Mouse (Mus musculus): Measurements from ENCODE around the gene Gm21833. TPM values are rescaled to one million over a fixed set of nuclear protein-coding genes. Genes with fewer than 3 reads are reported as not detected.
"Not testable (repeated sequence)": the region's sequence is repeated elsewhere in the genome, so short reads cannot be mapped to it uniquely, and the experiment has no call there.

Gm21833 gene
- not detected in 2 replicates for polyA plus RNA-seq (2012; rRNA removed)

- not testable (repeated sequence) for H3K36me3 ChIP-seq (ENCODE audit: control insufficient read depth, insufficient read depth, low read length); H3K27me3 ChIP-seq (ENCODE audit: control insufficient read depth, insufficient read depth, low read length); H3K27ac ChIP-seq (ENCODE audit: control insufficient read depth, insufficient read depth, low read depth, low read length); H3K4me1 ChIP-seq (ENCODE audit: control insufficient read depth, insufficient read depth, low read length); H3K4me3 ChIP-seq (ENCODE audit: control insufficient read depth, low read depth, low read length)
Measured at GRCm38 (mm10) chr16:82828082-82828481, at the start of gene Gm21833. Gm21833 (plus strand) TSS chr16:82828382.

DNA sequence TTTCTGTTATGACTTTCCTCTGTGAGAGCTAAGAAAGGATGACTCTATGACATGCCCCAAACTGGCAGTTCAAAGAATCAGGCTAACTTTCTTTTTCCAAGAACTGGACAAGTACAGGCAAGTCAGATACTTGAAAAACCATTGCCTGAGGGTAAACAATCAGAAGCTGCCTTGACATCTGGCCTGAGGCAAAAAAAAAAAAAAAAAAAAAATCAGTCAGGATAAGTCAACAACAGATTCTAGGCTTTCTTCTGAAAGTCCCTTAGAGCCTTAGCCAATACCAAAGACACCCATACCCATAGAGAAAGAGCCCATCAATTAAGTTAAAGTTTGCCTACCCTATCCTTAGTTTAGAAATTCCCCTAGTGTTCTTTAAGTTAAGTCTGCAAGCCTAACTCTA is 38.7 kb upstream of the Gm21833 start:
- Histone ChIP-seq H3K27me3 (ENCODE audit: control insufficient read depth, insufficient read depth, low read length) (no peaks in the 10 kb centered on the region), H3K36me3 (ENCODE audit: control insufficient read depth, insufficient read depth, low read length) (no peaks in the 10 kb centered on the region), H3K27ac (ENCODE audit: control insufficient read depth, insufficient read depth, low read depth, low read length) (no peak overlapping the region), H3K4me3 (ENCODE audit: control insufficient read depth, low read depth, low read length) (no peak overlapping the region), H3K4me1 (ENCODE audit: control insufficient read depth, insufficient read depth, low read length) (no peaks in the 10 kb centered on the region)
- TF ChIP-seq CTCF (IDR thresholded peaks at IDR 0.05; ENCODE audit: control insufficient read depth, insufficient read depth, insufficient replicate concordance, low read depth, low read length) (no peak), POLR2A (IDR thresholded peaks at IDR 0.05; ENCODE audit: control insufficient read depth, low read depth, low read length) (no peak)

- Histone ChIP-seq H3K36me3 (ENCODE audit: control insufficient read depth, insufficient read depth, low read length) (no peaks in the 10 kb centered on the region), H3K4me3 (ENCODE audit: control insufficient read depth, low read depth, low read length) (no peak overlapping the region), H3K27me3 (ENCODE audit: control insufficient read depth, insufficient read depth, low read length) (no peaks in the 10 kb centered on the region), H3K4me1 (ENCODE audit: control insufficient read depth, insufficient read depth, low read length) (no peaks in the 10 kb centered on the region), H3K27ac (ENCODE audit: control insufficient read depth, insufficient read depth, low read depth, low read length) (no peak overlapping the region)
- TF ChIP-seq CTCF (IDR thresholded peaks at IDR 0.05; ENCODE audit: control insufficient read depth, insufficient read depth, insufficient replicate concordance, low read depth, low read length) (no peak), POLR2A (IDR thresholded peaks at IDR 0.05; ENCODE audit: control insufficient read depth, low read depth, low read length) (no peak)
Measured at GRCm38 (mm10) chr16:82796489-82796888, 31.7 kb upstream of the Gm21833 start.

DNA sequence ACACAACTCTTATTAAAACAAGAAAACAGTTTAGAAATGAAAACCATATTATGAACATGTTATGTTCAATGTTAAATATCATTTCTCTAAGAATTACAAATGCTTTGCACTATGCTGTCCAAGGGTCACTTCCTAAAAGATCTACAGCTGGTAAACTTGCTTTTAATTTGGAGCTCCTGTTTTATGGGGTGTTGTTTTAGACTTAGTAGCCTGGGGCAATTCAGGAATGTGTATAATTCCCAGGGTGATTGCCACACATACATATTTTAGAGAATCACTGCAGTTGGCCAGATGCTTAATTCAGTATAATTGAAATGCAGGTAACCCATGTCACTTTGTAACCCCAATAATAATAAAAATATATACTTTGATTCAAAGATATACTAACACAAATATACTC is 12.9 kb upstream of the Gm21833 start:
- H3K4me3 ChIP-seq (ENCODE audit: control insufficient read depth, low read depth, low read length) = no peak overlapping the region
- no peaks in the 10 kb centered on the region for H3K27me3 ChIP-seq (ENCODE audit: control insufficient read depth, insufficient read depth, low read length)
- H3K27ac ChIP-seq (ENCODE audit: control insufficient read depth, insufficient read depth, low read depth, low read length) = no peak overlapping the region
- TF ChIP-seq POLR2A (IDR thresholded peaks at IDR 0.05; ENCODE audit: control insufficient read depth, low read depth, low read length) (no peak), CTCF (IDR thresholded peaks at IDR 0.05; ENCODE audit: control insufficient read depth, insufficient read depth, insufficient replicate concordance, low read depth, low read length) (no peak)
- H3K36me3 ChIP-seq (ENCODE audit: control insufficient read depth, insufficient read depth, low read length) = no peaks in the 10 kb centered on the region
- no peaks in the 10 kb centered on the region for H3K4me1 ChIP-seq (ENCODE audit: control insufficient read depth, insufficient read depth, low read length)

- Histone ChIP-seq H3K4me1 (ENCODE audit: control insufficient read depth, insufficient read depth, low read length) (no peaks in the 10 kb centered on the region), H3K36me3 (ENCODE audit: control insufficient read depth, insufficient read depth, low read length) (no peaks in the 10 kb centered on the region), H3K27ac (ENCODE audit: control insufficient read depth, insufficient read depth, low read depth, low read length) (no peak overlapping the region), H3K27me3 (ENCODE audit: control insufficient read depth, insufficient read depth, low read length) (no peaks in the 10 kb centered on the region), H3K4me3 (ENCODE audit: control insufficient read depth, low read depth, low read length) (no peak overlapping the region)
- TF ChIP-seq CTCF (IDR thresholded peaks at IDR 0.05; ENCODE audit: control insufficient read depth, insufficient read depth, insufficient replicate concordance, low read depth, low read length) (no peak), POLR2A (IDR thresholded peaks at IDR 0.05; ENCODE audit: control insufficient read depth, low read depth, low read length) (no peak)
Measured at GRCm38 (mm10) chr16:82816615-82817014, 11.6 kb upstream of the Gm21833 start.

GRCm38 (mm10) chr16:82855752-82856151 is 27.6 kb downstream of the Gm21833 start:
- H3K4me1 ChIP-seq (ENCODE audit: control insufficient read depth, insufficient read depth, low read length) = no peaks in the 10 kb centered on the region
- no peak overlapping the region for H3K27ac ChIP-seq (ENCODE audit: control insufficient read depth, insufficient read depth, low read depth, low read length)
- no peaks in the 10 kb centered on the region for H3K36me3 ChIP-seq (ENCODE audit: control insufficient read depth, insufficient read depth, low read length)
- TF ChIP-seq POLR2A (IDR thresholded peaks at IDR 0.05; ENCODE audit: control insufficient read depth, low read depth, low read length) = no peak
- no peak for TF ChIP-seq CTCF (IDR thresholded peaks at IDR 0.05; ENCODE audit: control insufficient read depth, insufficient read depth, insufficient replicate concordance, low read depth, low read length)
- H3K4me3 ChIP-seq (ENCODE audit: control insufficient read depth, low read depth, low read length) = no peak overlapping the region
- H3K27me3 ChIP-seq (ENCODE audit: control insufficient read depth, insufficient read depth, low read length) = no peaks in the 10 kb centered on the region

DNA sequence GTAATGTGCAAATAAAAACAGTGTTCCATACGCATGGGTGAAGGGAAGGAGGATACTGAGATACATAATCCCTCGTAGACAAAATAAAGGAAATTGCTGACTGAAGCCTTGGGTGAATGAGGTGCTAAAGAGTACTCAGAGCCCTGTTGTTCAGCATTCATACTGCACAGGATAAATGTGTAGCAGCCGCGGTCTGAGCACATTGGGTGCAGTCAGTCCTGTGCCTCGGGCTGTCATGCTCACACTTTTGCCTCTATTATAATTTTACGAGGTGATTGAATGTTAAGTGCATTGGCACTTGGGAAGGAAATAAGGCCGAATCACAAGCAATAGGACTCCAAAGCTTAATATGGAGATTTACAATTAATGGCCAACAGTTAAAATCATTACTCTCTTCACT is 36.4 kb downstream of the Gm21833 start:
- TF ChIP-seq CTCF (IDR thresholded peaks at IDR 0.05; ENCODE audit: control insufficient read depth, insufficient read depth, insufficient replicate concordance, low read depth, low read length) = no peak
- no peak for TF ChIP-seq POLR2A (IDR thresholded peaks at IDR 0.05; ENCODE audit: control insufficient read depth, low read depth, low read length)
- no peaks in the 10 kb centered on the region for H3K27me3 ChIP-seq (ENCODE audit: control insufficient read depth, insufficient read depth, low read length)
- no peaks in the 10 kb centered on the region for H3K4me1 ChIP-seq (ENCODE audit: control insufficient read depth, insufficient read depth, low read length)
- H3K27ac ChIP-seq (ENCODE audit: control insufficient read depth, insufficient read depth, low read depth, low read length) = no peak overlapping the region
- H3K36me3 ChIP-seq (ENCODE audit: control insufficient read depth, insufficient read depth, low read length) = no peaks in the 10 kb centered on the region
- H3K4me3 ChIP-seq (ENCODE audit: control insufficient read depth, low read depth, low read length) = no peak overlapping the region

Measured in testis, adult 2 months (tissue).